Mouse (Mus musculus) lung, embryonic 16.5 days (tissue): ENCODE data around the gene Gm11549. TPM values are rescaled to one million over a fixed set of nuclear protein-coding genes. Genes with fewer than 3 reads are reported as not detected.

Source experiments
- ATAC-seq: fragments of 200-750 bp; cut with Nextera tagmentation; 2 replicates; pipeline ENCODE4 v1.8.0; 2017; ENCODE audit warnings: low read depth, mild to moderate bottlenecking, moderate library complexity
- H3K27ac ChIP-seq: fragments of 300-500 bp; sonication (generic); 2 replicates; pipeline ENCODE4 v1.5.1; 2014; ENCODE audit warnings: mild to moderate bottlenecking, control low read depth, low read length
- H3K27me3 ChIP-seq: fragments of 300-500 bp; sonication (generic); 2 replicates; pipeline ENCODE4 v1.6.1; 2014; ENCODE audit warnings: low read depth, low read length, mixed read lengths; ENCODE audit not compliant: control insufficient read depth, insufficient read depth
- H3K36me3 ChIP-seq: fragments of 300-500 bp; sonication (generic); 2 replicates; pipeline ENCODE4 v1.6.1; 2014; ENCODE audit warnings: low read length; ENCODE audit not compliant: control insufficient read depth, insufficient read depth
- H3K4me1 ChIP-seq: fragments of 300-500 bp; sonication (generic); replicated peaks from 2 replicates; pipeline ENCODE4 v1.6.1; 2014; ENCODE audit warnings: low read length, mixed read lengths; ENCODE audit not compliant: control insufficient read depth, insufficient read depth
- H3K4me2 ChIP-seq: fragments of 300-500 bp; sonication (generic); 2 replicates; pipeline ENCODE4 v1.6.1; 2014; ENCODE audit warnings: low read depth, low read length, control low read depth
- H3K4me3 ChIP-seq: fragments of 300-500 bp; sonication (generic); 2 replicates; pipeline ENCODE4 v1.5.1; 2014; ENCODE audit warnings: mild to moderate bottlenecking, low read length, control low read depth
- H3K9ac ChIP-seq: fragments of 300-500 bp; sonication (generic); 2 replicates; pipeline ENCODE4 v1.6.1; 2014; ENCODE audit warnings: low read length, control low read depth
- H3K9me3 ChIP-seq: fragments of 300-500 bp; sonication (generic); 2 replicates; pipeline ENCODE4 v1.6.1; 2016; ENCODE audit warnings: low read length; ENCODE audit not compliant: control insufficient read depth
- WGBS: fragments of 180-500 bp; shearing (Covaris S2); extraction: QIAGEN DNeasy Blood & Tissue Kit; methylation state at CpG from one replicate; pipeline ENCODE4 v1.1.7; 2014; 5-methylcytosine and 5-hydroxymethylcytosine counted together
- polyA plus RNA-seq: library from polyadenylated mRNA; unstranded; fragments of >200 nt; fragmentation: Nextera tagmentation; extraction: Ambion mirVana; gene quantifications from 2 replicates; pipeline ENCODE4 v1.2.1, GENCODE M21; 2015

Gm11549 gene
- polyA plus RNA-seq, 1 experiment from 2014 or later: 0.09 TPM

- Histone ChIP-seq H3K9ac (no peak overlapping the region), H3K4me1 (peaks cover 20% of the 10 kb centered on the region), H3K36me3 (no peaks in the 10 kb centered on the region), H3K27me3 (no peaks in the 10 kb centered on the region), H3K4me2 (no peak overlapping the region), H3K4me3 (no peak overlapping the region), H3K27ac (no peak overlapping the region), H3K9me3 (no peaks in the 10 kb centered on the region)
- WGBS: 91% methylated on average over 8 of the region's 8 CpGs
- no peak for ATAC-seq
Measured at GRCm38 (mm10) chr3:36478776-36479175, 42.8 kb downstream of the Gm11549 start.

GRCm38 (mm10) chr3:36476261-36477155 is 45.1 kb downstream of the Gm11549 start:
- no peak for ATAC-seq
- WGBS: 17% methylated on average over 20 of the region's 20 CpGs
- Histone ChIP-seq H3K27ac (peak overlapping the region; percentile 91), H3K9me3 (no peaks in the 10 kb centered on the region), H3K9ac (peak overlapping the region; percentile 76), H3K4me2 (peak overlapping the region; percentile 80), H3K27me3 (no peaks in the 10 kb centered on the region), H3K4me3 (peak overlapping the region; percentile 74), H3K36me3 (no peaks in the 10 kb centered on the region), H3K4me1 (peaks cover 12% of the 10 kb centered on the region)

GRCm38 (mm10) chr3:36475532-36476087 is 46.0 kb downstream of the Gm11549 start, which contains the start of the genes Anxa5 and 1810062G17Rik:
Gene Anxa5, minus strand, starts transcription at chr3:36475894.
Gene 1810062G17Rik, plus strand, starts transcription at chr3:36475937.
- Histone ChIP-seq H3K4me1 (peaks cover 11% of the 10 kb centered on the region), H3K9me3 (no peaks in the 10 kb centered on the region), H3K27ac (peak within 1 kb of the TSS; percentile 91), H3K36me3 (no peaks in the 10 kb centered on the region), H3K4me3 (peak within 1 kb of the TSS; percentile 74), H3K9ac (peak within 1 kb of the TSS; percentile 81), H3K4me2 (peak within 1 kb of the TSS; percentile 80), H3K27me3 (no peaks in the 10 kb centered on the region)
- 1% methylated on average over 32 of the region's 32 CpGs for WGBS
- peak; percentile 99 for ATAC-seq

GRCm38 (mm10) chr3:36474938-36475483 is 46.6 kb downstream of the Gm11549 start:
- peaks cover 11% of the 10 kb centered on the region for H3K4me1 ChIP-seq
- peak overlapping the region; percentile 74 for H3K4me3 ChIP-seq
- peak overlapping the region; percentile 80 for H3K4me2 ChIP-seq
- peak; percentile 16 for ATAC-seq
- no peaks in the 10 kb centered on the region for H3K9me3 ChIP-seq
- WGBS: under 1% methylated on average over 24 of the region's 24 CpGs
- H3K27me3 ChIP-seq: no peaks in the 10 kb centered on the region
- H3K36me3 ChIP-seq: no peaks in the 10 kb centered on the region
- peak overlapping the region; percentile 89 for H3K27ac ChIP-seq
- H3K9ac ChIP-seq: peak overlapping the region; percentile 81

- Histone ChIP-seq H3K4me1 (peaks cover 11% of the 10 kb centered on the region), H3K4me2 (peak overlapping the region; percentile 80), H3K36me3 (no peaks in the 10 kb centered on the region), H3K27me3 (no peaks in the 10 kb centered on the region), H3K4me3 (peak overlapping the region; percentile 74), H3K9ac (peak overlapping the region; percentile 81; the same call in 1 of the 2 replicates), H3K27ac (no peak overlapping the region), H3K9me3 (no peaks in the 10 kb centered on the region)
- ATAC-seq: no peak
- WGBS: 68% methylated on average over 5 of the region's 5 CpGs
Measured at GRCm38 (mm10) chr3:36474421-36474820, 47.2 kb downstream of the Gm11549 start.

GRCm38 (mm10) chr3:36473222-36473621 is 48.4 kb downstream of the Gm11549 start:
- Histone ChIP-seq H3K4me3 (no peak overlapping the region), H3K36me3 (no peaks in the 10 kb centered on the region), H3K9ac (no peak overlapping the region), H3K4me1 (peaks cover 11% of the 10 kb centered on the region), H3K27me3 (no peaks in the 10 kb centered on the region), H3K27ac (no peak overlapping the region), H3K4me2 (no peak overlapping the region), H3K9me3 (no peaks in the 10 kb centered on the region)
- 95% methylated on average over 5 of the region's 5 CpGs for WGBS
- ATAC-seq: no peak

- H3K27me3 ChIP-seq: no peaks in the 10 kb centered on the region
- H3K27ac ChIP-seq: no peak overlapping the region
- no peak for ATAC-seq
- H3K4me3 ChIP-seq: no peak overlapping the region
- 46% methylated on average over 4 of the region's 4 CpGs for WGBS
- H3K4me2 ChIP-seq: no peak overlapping the region
- peaks cover 11% of the 10 kb centered on the region for H3K4me1 ChIP-seq
- H3K9ac ChIP-seq: no peak overlapping the region
- no peaks in the 10 kb centered on the region for H3K9me3 ChIP-seq
- no peaks in the 10 kb centered on the region for H3K36me3 ChIP-seq
Measured at GRCm38 (mm10) chr3:36471856-36472255, 49.8 kb downstream of the Gm11549 start.

GRCm38 (mm10) chr3:36468871-36469270 is 52.7 kb downstream of the Gm11549 start:
- Histone ChIP-seq H3K4me3 (no peak overlapping the region), H3K4me1 (peaks cover 6% of the 10 kb centered on the region), H3K9ac (no peak overlapping the region), H3K27ac (no peak overlapping the region), H3K9me3 (no peaks in the 10 kb centered on the region), H3K36me3 (no peaks in the 10 kb centered on the region), H3K4me2 (no peak overlapping the region), H3K27me3 (no peaks in the 10 kb centered on the region)
- ATAC-seq: no peak
- 54% methylated on average over 2 of the region's 2 CpGs for WGBS

GRCm38 (mm10) chr3:36467632-36468031 is 54.0 kb downstream of the Gm11549 start:
- no peak overlapping the region for H3K4me2 ChIP-seq

More at GRCm38 (mm10) chr3:36467632-36468031, 54.0 kb downstream of the Gm11549 start:
- 84% methylated on average over 7 of the region's 7 CpGs for WGBS
- no peak overlapping the region for H3K9ac ChIP-seq
- no peak overlapping the region for H3K27ac ChIP-seq
- ATAC-seq: no peak
- H3K4me1 ChIP-seq: peaks cover 3% of the 10 kb centered on the region; the same call in 1 of the 2 replicates
- no peaks in the 10 kb centered on the region for H3K27me3 ChIP-seq
- H3K4me3 ChIP-seq: no peak overlapping the region
- peaks cover 2% of the 10 kb centered on the region for H3K36me3 ChIP-seq
- H3K9me3 ChIP-seq: no peaks in the 10 kb centered on the region
